Mouse (Mus musculus): ENCODE data around the gene Foxp1. TPM values are rescaled to one million over a fixed set of nuclear protein-coding genes. Genes with fewer than 3 reads are reported as not detected.

The Foxp1 gene
- polyA plus RNA-seq, 1 experiment = 17.7 TPM

GRCm38 (mm10) chr6:99100331-99100730 is 422.2 kb downstream of the Foxp1 start:
- no peak overlapping the region for H3K4me2 ChIP-seq (ENCODE audit: low read depth)
- no peaks in the 10 kb centered on the region for H3K27me3 ChIP-seq (ENCODE audit: control insufficient read depth, insufficient read depth, insufficient read length)
- no peak overlapping the region for H3ac ChIP-seq (ENCODE audit: control insufficient read depth, insufficient read length)
- H3K79me2 ChIP-seq (ENCODE audit: control insufficient read depth, insufficient read depth) = no peaks in the 10 kb centered on the region
- no peak for TF ChIP-seq POLR2A (IDR thresholded peaks at IDR 0.05; ENCODE audit: insufficient read length, low read depth)
- TF ChIP-seq POLR2AphosphoS2 (IDR thresholded peaks at IDR 0.05; ENCODE audit: insufficient read length, low read depth) = no peak
- TF ChIP-seq E2F4 (IDR thresholded peaks at IDR 0.05; ENCODE audit: insufficient read depth) = no peak
- no peak for TF ChIP-seq MYOG (IDR thresholded peaks at IDR 0.05; ENCODE audit: control insufficient read depth in 1 of 3, insufficient read depth in 1 of 3, insufficient read length in 2 of 3, low read depth in 2 of 3)
- H3K36me3 ChIP-seq (ENCODE audit: control insufficient read depth, insufficient read depth) = no peaks in the 10 kb centered on the region
- no peak overlapping the region for H3K4me3 ChIP-seq

GRCm38 (mm10) chr6:99099781-99100180 is 422.7 kb downstream of the Foxp1 start:
- Histone ChIP-seq H3K36me3 (ENCODE audit: control insufficient read depth, insufficient read depth) (no peaks in the 10 kb centered on the region), H3K27me3 (ENCODE audit: control insufficient read depth, insufficient read depth, insufficient read length) (no peaks in the 10 kb centered on the region), H3K4me3 (no peak overlapping the region), H3K4me2 (ENCODE audit: low read depth) (no peak overlapping the region), H3ac (ENCODE audit: control insufficient read depth, insufficient read length) (no peak overlapping the region), H3K79me2 (ENCODE audit: control insufficient read depth, insufficient read depth) (no peaks in the 10 kb centered on the region)
- TF ChIP-seq USF1 (IDR thresholded peaks at IDR 0.05; ENCODE audit: low read depth) = no peak
- no peak for TF ChIP-seq POLR2A (IDR thresholded peaks at IDR 0.05; ENCODE audit: insufficient read length, low read depth)
- no peak for TF ChIP-seq CEBPB (IDR thresholded peaks at IDR 0.05; ENCODE audit: insufficient read depth, poor library complexity, severe bottlenecking)
- no peak for TF ChIP-seq SRF (IDR thresholded peaks at IDR 0.05; ENCODE audit: control insufficient read depth, insufficient read length, low read depth)
- TF ChIP-seq MYOG (IDR thresholded peaks at IDR 0.05; ENCODE audit: control insufficient read depth in 1 of 3, insufficient read depth in 1 of 3, insufficient read length in 2 of 3, low read depth in 2 of 3) = no peak
- no peak for TF ChIP-seq REST (IDR thresholded peaks at IDR 0.05; ENCODE audit: insufficient read depth, insufficient read length)
- TF ChIP-seq TCF12 (IDR thresholded peaks at IDR 0.05; ENCODE audit: insufficient read depth, poor library complexity, severe bottlenecking) = no peak
- no peak for TF ChIP-seq MAX (IDR thresholded peaks at IDR 0.05; ENCODE audit: low read depth)
- TF ChIP-seq TCF3 (IDR thresholded peaks at IDR 0.05; ENCODE audit: insufficient read length, low read depth) = no peak
- TF ChIP-seq E2F4 (IDR thresholded peaks at IDR 0.05; ENCODE audit: insufficient read depth) = no peak
- no peak for TF ChIP-seq MYOD1 (IDR thresholded peaks at IDR 0.05; ENCODE audit: control insufficient read depth in 1 of 3, insufficient read length in 2 of 3, low read depth in 2 of 3)
- no peak for TF ChIP-seq POLR2AphosphoS2 (IDR thresholded peaks at IDR 0.05; ENCODE audit: insufficient read length, low read depth)

DNA sequence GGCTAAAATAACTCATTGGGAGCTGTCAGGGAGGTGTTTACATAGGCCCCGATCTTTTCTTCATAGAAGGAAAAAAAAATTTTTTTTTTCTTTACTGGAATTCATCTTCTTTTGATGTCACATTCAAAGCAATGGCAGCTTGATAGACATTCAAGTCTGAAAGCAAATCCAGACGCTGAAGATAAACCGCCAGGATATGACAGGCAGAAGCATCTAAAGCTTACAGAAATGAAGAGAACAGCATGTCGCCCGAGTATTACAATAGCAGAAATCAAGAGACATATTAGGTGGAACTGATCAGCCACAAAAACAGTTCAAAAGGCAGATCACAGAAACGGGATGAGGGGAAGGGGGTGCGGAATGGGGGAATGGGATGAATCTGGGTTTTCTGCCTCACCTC is 425.3 kb downstream of the Foxp1 start:
- Histone ChIP-seq H3K4me2 (ENCODE audit: low read depth) (no peak overlapping the region), H3ac (ENCODE audit: control insufficient read depth, insufficient read length) (no peak overlapping the region), H3K36me3 (ENCODE audit: control insufficient read depth, insufficient read depth) (no peaks in the 10 kb centered on the region), H3K4me3 (no peak overlapping the region), H3K79me2 (ENCODE audit: control insufficient read depth, insufficient read depth) (no peaks in the 10 kb centered on the region), H3K27me3 (ENCODE audit: control insufficient read depth, insufficient read depth, insufficient read length) (no peaks in the 10 kb centered on the region)
- no peak for TF ChIP-seq CEBPB (IDR thresholded peaks at IDR 0.05; ENCODE audit: insufficient read depth, poor library complexity, severe bottlenecking)
- TF ChIP-seq MAX (IDR thresholded peaks at IDR 0.05; ENCODE audit: low read depth) = no peak
- TF ChIP-seq USF1 (IDR thresholded peaks at IDR 0.05; ENCODE audit: low read depth) = no peak

DNA sequence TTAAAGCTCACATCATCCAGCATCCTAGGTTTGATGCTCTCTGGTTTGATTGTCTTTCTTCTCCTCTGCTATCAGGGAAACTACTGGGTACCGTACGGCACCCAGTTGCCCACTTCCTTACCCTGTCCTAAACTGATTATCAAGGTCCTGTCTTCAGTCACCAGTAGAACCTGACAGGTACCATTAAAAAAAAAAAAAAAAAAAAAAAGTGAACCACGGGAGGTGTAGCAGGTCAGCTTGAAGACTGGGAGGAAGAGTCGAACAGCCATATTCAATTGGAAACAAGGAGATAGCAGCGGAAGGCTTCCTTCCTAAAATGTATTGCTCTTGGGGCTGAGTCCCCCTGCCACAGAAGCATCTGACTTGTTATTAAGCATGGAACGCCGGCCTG is 425.8 kb downstream of the Foxp1 start:
- Histone ChIP-seq H3K36me3 (ENCODE audit: control insufficient read depth, insufficient read depth) (no peaks in the 10 kb centered on the region), H3K4me2 (ENCODE audit: low read depth) (peak overlapping the region; percentile 91), H3K27me3 (ENCODE audit: control insufficient read depth, insufficient read depth, insufficient read length) (no peaks in the 10 kb centered on the region), H3K79me2 (ENCODE audit: control insufficient read depth, insufficient read depth) (no peaks in the 10 kb centered on the region), H3K4me3 (peak overlapping the region; percentile 29), H3ac (ENCODE audit: control insufficient read depth, insufficient read length) (no peak overlapping the region)
- no peak for TF ChIP-seq POLR2A (IDR thresholded peaks at IDR 0.05; ENCODE audit: insufficient read length, low read depth)
- TF ChIP-seq TCF3 (IDR thresholded peaks at IDR 0.05; ENCODE audit: insufficient read length, low read depth) = no peak
- no peak for TF ChIP-seq E2F4 (IDR thresholded peaks at IDR 0.05; ENCODE audit: insufficient read depth)
- TF ChIP-seq REST (IDR thresholded peaks at IDR 0.05; ENCODE audit: insufficient read depth, insufficient read length) = no peak
- no peak for TF ChIP-seq USF1 (IDR thresholded peaks at IDR 0.05; ENCODE audit: low read depth)
- TF ChIP-seq CEBPB (IDR thresholded peaks at IDR 0.05; ENCODE audit: insufficient read depth, poor library complexity, severe bottlenecking) = no peak
- no peak for TF ChIP-seq TCF12 (IDR thresholded peaks at IDR 0.05; ENCODE audit: insufficient read depth, poor library complexity, severe bottlenecking)
- TF ChIP-seq MYOD1 (IDR thresholded peaks at IDR 0.05; ENCODE audit: control insufficient read depth in 1 of 3, insufficient read length in 2 of 3, low read depth in 2 of 3) = no peak

GRCm38 (mm10) chr6:99096105-99096775 is 426.3 kb downstream of the Foxp1 start:
- TF ChIP-seq USF1 (IDR thresholded peaks at IDR 0.05; ENCODE audit: low read depth) (no peak), SRF (IDR thresholded peaks at IDR 0.05; ENCODE audit: control insufficient read depth, insufficient read length, low read depth) (no peak), E2F4 (IDR thresholded peaks at IDR 0.05; ENCODE audit: insufficient read depth) (no peak), MAX (IDR thresholded peaks at IDR 0.05; ENCODE audit: low read depth) (no peak), MYOD1 (IDR thresholded peaks at IDR 0.05; ENCODE audit: control insufficient read depth in 1 of 3, insufficient read length in 2 of 3, low read depth in 2 of 3) (no peak), MYOG (IDR thresholded peaks at IDR 0.05; ENCODE audit: control insufficient read depth in 1 of 3, insufficient read depth in 1 of 3, insufficient read length in 2 of 3, low read depth in 2 of 3) (no peak), TCF3 (IDR thresholded peaks at IDR 0.05; ENCODE audit: insufficient read length, low read depth) (no peak), REST (IDR thresholded peaks at IDR 0.05; ENCODE audit: insufficient read depth, insufficient read length) (no peak), POLR2A (IDR thresholded peaks at IDR 0.05; ENCODE audit: insufficient read length, low read depth) (no peak), CEBPB (IDR thresholded peaks at IDR 0.05; ENCODE audit: insufficient read depth, poor library complexity, severe bottlenecking) (no peak), POLR2AphosphoS2 (IDR thresholded peaks at IDR 0.05; ENCODE audit: insufficient read length, low read depth) (no peak), TCF12 (IDR thresholded peaks at IDR 0.05; ENCODE audit: insufficient read depth, poor library complexity, severe bottlenecking) (no peak)
- H3K4me3 ChIP-seq = peak overlapping the region; percentile 29
- H3K79me2 ChIP-seq (ENCODE audit: control insufficient read depth, insufficient read depth) = no peaks in the 10 kb centered on the region
- H3K4me2 ChIP-seq (ENCODE audit: low read depth) = peak overlapping the region; percentile 91
- H3K36me3 ChIP-seq (ENCODE audit: control insufficient read depth, insufficient read depth) = no peaks in the 10 kb centered on the region
- H3ac ChIP-seq (ENCODE audit: control insufficient read depth, insufficient read length) = no peak overlapping the region
- no peaks in the 10 kb centered on the region for H3K27me3 ChIP-seq (ENCODE audit: control insufficient read depth, insufficient read depth, insufficient read length)
